Mouse (Mus musculus) cerebellum, adult 18-20 months (tissue): ENCODE measurements at regions not wholly inside any gene's neighbourhood (a gene's known extent, or its start where the extent isn't known, plus 50 kb on each side); places are given as distances from the start of the nearest gene placed in this dataset.
A peak's percentile ranks its signal among the peaks of the same experiment; 100 is the strongest.

Source experiments
- DNase-seq, 2 experiments: peaks; one replicate each; pipeline ENCODE4 v3.0.0; 2021

DNA sequence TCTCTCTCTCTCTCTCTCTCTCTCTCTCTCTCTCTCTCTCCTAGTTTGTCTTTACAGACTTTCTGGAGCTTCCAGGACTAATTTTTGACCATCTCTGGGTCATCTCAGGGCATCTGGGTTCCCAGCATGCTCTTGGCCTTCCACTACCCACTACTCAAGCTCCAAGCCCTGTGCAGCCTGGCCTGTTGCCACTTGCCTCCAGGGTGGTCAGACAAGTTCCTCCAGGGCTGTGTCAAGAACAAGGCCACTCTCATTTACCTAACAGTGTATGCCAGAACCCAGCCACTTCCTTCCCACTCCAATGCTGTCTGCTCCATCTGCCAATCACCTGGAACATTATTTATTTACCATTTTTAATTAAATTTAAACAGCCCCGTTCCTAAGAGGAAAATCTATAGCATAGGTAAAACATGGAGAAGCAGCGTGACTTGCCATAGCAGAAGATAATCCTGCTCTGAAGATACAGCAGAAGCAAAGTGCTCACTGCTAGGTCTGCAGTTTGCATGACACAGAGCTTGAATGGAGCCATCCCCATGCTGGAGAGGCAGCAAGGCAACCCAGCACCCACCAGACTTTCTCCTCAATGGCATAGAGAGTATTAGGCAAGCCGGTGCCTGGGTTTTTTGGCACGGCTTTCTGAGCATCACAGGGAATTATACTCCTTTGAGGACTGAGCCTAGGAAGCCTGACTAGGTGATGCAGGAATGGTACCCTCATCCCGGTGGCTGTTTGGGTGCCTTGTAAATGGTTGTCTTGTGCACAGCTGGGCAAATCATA is 54.0 kb downstream of the Foxi1 start:
- peak; percentile 23 to 32 for DNase-seq

- peak; percentile 79 to 84 for DNase-seq
Observed at GRCm38 (mm10) chr11:34149370-34149976, 51.1 kb upstream of the 4930469K13Rik start.
